Mouse (Mus musculus): ENCODE results near the gene Ank2. TPM values are rescaled to one million over a fixed set of nuclear protein-coding genes. Genes with fewer than 3 reads are reported as not detected.

Gene Ank2
- polyA plus RNA-seq, 1 experiment from 2014 or later = 19.6 TPM

DNA sequence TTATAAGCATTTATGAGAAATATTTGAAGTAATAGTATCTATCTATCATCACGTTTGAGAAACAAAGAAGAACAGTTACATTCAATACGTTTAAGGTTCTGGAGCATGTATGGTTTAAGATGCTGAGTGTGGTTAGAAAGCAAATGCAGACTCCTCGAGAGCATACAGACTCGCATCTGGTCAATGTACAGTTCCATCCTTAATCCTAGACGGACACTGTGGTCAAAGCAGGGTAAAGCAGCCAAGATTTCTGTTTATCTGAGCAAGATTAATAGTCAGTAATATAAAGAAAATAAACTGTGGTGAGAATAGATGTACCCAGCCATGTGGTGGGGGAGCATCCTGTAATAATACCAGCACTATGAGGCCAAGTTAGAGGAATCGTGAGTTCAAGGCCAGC lies 223.2 kb downstream of the Ank2 start:
- Histone ChIP-seq H3K36me3 (ENCODE audit: insufficient read depth) (no peaks in the 10 kb centered on the region), H3K4me1 (ENCODE audit: insufficient read depth) (no peaks in the 10 kb centered on the region), H3K9ac (no peak overlapping the region), H3K27me3 (ENCODE audit: insufficient read depth, low read length) (no peaks in the 10 kb centered on the region), H3K27ac (ENCODE audit: low read depth) (no peak overlapping the region), H3K9me3 (ENCODE audit: low read depth, low read length) (no peaks in the 10 kb centered on the region), H3K4me2 (no peak overlapping the region), H3K4me3 (ENCODE audit: low read depth, low read length) (no peak overlapping the region)
- TF ChIP-seq CTCF (IDR thresholded peaks at IDR 0.05; ENCODE audit: low read depth) = no peak
- DNase-seq (peak; percentile 48), ATAC-seq (ENCODE audit: insufficient read depth) (peak; percentile 49; the same call in 1 of the 2 replicates)
- WGBS = 38% methylated on average over 6 of the region's 6 CpGs

DNA sequence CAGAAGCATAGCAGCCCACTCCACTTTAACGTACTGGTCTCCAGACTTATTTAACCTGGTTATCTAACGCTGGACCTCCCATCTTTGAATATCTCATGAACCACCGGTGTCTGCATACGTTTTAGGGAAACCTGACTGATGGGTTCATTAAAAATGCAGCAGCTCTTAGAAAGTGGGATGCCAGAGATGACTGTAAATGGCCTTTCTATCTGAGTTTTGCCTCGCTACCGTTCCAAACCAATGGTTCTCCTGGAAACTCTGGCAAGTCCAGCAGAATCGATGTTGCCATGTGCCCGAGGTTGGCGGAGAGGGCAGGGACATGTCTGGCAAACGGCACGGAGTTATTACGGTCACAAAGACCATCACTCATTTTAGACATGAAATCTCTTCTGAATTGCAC lies 226.3 kb downstream of the Ank2 start:
- DNase-seq (no peak), ATAC-seq (ENCODE audit: insufficient read depth) (no peak)
- H3K27ac ChIP-seq (ENCODE audit: low read depth) = no peak overlapping the region
- TF ChIP-seq CTCF (IDR thresholded peaks at IDR 0.05; ENCODE audit: low read depth) = no peak
- H3K4me1 ChIP-seq (ENCODE audit: insufficient read depth) = no peaks in the 10 kb centered on the region
- no peak overlapping the region for H3K9ac ChIP-seq
- WGBS = 83% methylated on average over 12 of the region's 12 CpGs
- H3K4me3 ChIP-seq (ENCODE audit: low read depth, low read length) = no peak overlapping the region
- no peaks in the 10 kb centered on the region for H3K36me3 ChIP-seq (ENCODE audit: insufficient read depth)
- H3K9me3 ChIP-seq (ENCODE audit: low read depth, low read length) = no peaks in the 10 kb centered on the region
- H3K4me2 ChIP-seq = no peak overlapping the region
- no peaks in the 10 kb centered on the region for H3K27me3 ChIP-seq (ENCODE audit: insufficient read depth, low read length)

DNA sequence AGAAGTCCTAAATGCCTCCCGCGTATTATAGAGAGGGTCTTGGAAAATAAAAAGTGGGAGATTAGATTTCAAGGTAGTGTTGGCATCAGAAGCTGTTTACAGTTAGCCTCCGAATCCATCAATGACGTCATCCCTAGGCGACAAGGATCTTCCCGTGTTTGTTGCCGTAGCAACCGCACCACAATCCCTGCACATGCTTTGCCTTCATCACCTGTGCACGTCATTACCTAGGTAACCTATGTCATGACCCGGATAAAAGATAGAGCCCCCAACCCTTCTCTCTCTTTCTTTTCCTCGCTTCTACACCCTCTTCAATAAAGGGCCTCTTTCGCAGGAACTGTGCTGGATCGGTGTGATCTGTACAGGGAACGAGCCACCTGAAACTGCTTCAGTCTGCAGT lies 229.5 kb downstream of the Ank2 start:
- Histone ChIP-seq H3K27me3 (ENCODE audit: insufficient read depth, low read length) (no peaks in the 10 kb centered on the region), H3K9me3 (ENCODE audit: low read depth, low read length) (no peaks in the 10 kb centered on the region), H3K4me1 (ENCODE audit: insufficient read depth) (no peaks in the 10 kb centered on the region), H3K36me3 (ENCODE audit: insufficient read depth) (no peaks in the 10 kb centered on the region), H3K9ac (no peak overlapping the region), H3K27ac (ENCODE audit: low read depth) (no peak overlapping the region), H3K4me2 (no peak overlapping the region), H3K4me3 (ENCODE audit: low read depth, low read length) (no peak overlapping the region)
- ATAC-seq (ENCODE audit: insufficient read depth) = no peak
- 77% methylated on average over 14 of the region's 14 CpGs for WGBS
- no peak for TF ChIP-seq CTCF (IDR thresholded peaks at IDR 0.05; ENCODE audit: low read depth)
- no peak for DNase-seq

DNA sequence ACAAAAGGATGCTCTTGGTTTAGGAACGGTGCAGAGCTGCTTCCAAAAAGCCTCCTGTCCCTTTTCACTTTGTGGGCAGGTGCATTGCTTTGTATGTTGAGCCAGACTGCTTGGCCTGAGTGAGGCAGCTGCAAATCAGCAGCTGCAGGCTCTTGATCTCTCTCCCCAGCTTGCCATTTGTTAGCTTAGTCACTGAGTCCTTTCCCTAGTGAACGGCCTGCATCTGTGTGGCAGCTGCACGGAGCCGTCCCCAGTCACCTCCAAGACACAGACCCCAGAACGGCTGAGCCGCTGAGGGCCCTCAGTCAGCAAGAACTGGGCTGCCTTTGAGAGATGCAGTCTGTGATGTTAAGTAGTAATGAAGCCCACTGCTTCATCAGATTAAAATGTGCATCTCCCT lies 231.3 kb downstream of the Ank2 start:
- Histone ChIP-seq H3K4me2 (no peak overlapping the region), H3K27me3 (ENCODE audit: insufficient read depth, low read length) (no peaks in the 10 kb centered on the region), H3K4me1 (ENCODE audit: insufficient read depth) (no peaks in the 10 kb centered on the region), H3K4me3 (ENCODE audit: low read depth, low read length) (no peak overlapping the region), H3K27ac (ENCODE audit: low read depth) (no peak overlapping the region), H3K9ac (no peak overlapping the region), H3K36me3 (ENCODE audit: insufficient read depth) (no peaks in the 10 kb centered on the region), H3K9me3 (ENCODE audit: low read depth, low read length) (no peaks in the 10 kb centered on the region)
- 23% methylated on average over 6 of the region's 6 CpGs for WGBS
- no peak for TF ChIP-seq CTCF (IDR thresholded peaks at IDR 0.05; ENCODE audit: low read depth)
- ATAC-seq (ENCODE audit: insufficient read depth) (peak; percentile 47; the same call in 1 of the 2 replicates), DNase-seq (peak; percentile 12)

GRCm38 (mm10) chr3:127265732-127266131 lies 233.4 kb downstream of the Ank2 start:
- Histone ChIP-seq H3K9ac (no peak overlapping the region), H3K4me2 (no peak overlapping the region), H3K27me3 (ENCODE audit: insufficient read depth, low read length) (no peaks in the 10 kb centered on the region), H3K4me3 (ENCODE audit: low read depth, low read length) (no peak overlapping the region), H3K4me1 (ENCODE audit: insufficient read depth) (no peaks in the 10 kb centered on the region), H3K9me3 (ENCODE audit: low read depth, low read length) (no peaks in the 10 kb centered on the region), H3K36me3 (ENCODE audit: insufficient read depth) (no peaks in the 10 kb centered on the region), H3K27ac (ENCODE audit: low read depth) (no peak overlapping the region)
- ATAC-seq (ENCODE audit: insufficient read depth) (no peak), DNase-seq (no peak)
- TF ChIP-seq CTCF (IDR thresholded peaks at IDR 0.05; ENCODE audit: low read depth) = no peak
- 44% methylated on average over 5 of the region's 5 CpGs for WGBS

DNA sequence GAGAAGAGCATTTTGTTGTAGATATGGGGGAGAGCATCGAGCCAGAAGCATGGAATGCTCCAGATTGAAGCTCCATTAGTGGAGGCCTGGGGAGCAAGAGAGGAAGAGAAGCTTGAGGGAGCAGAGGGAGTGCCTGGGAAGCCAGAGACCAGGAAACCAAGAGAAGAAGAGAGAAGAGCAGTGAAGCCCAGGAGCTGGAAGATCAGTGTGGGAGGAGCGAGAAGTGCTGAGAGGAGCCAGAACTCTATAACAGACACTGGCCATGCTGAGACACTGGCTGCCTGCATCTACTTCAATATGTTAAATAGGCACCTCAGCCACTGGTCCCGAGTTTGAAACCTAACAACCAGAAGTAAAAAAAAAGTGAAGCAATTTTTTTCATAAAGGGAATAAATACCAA lies 234.0 kb downstream of the Ank2 start:
- DNase-seq (no peak), ATAC-seq (ENCODE audit: insufficient read depth) (no peak)
- 69% methylated on average over 3 of the region's 3 CpGs for WGBS
- H3K27me3 ChIP-seq (ENCODE audit: insufficient read depth, low read length) = no peaks in the 10 kb centered on the region
- no peaks in the 10 kb centered on the region for H3K36me3 ChIP-seq (ENCODE audit: insufficient read depth)
- no peak overlapping the region for H3K4me2 ChIP-seq
- H3K9ac ChIP-seq = no peak overlapping the region
- H3K4me1 ChIP-seq (ENCODE audit: insufficient read depth) = no peaks in the 10 kb centered on the region
- no peak for TF ChIP-seq CTCF (IDR thresholded peaks at IDR 0.05; ENCODE audit: low read depth)
- no peak overlapping the region for H3K27ac ChIP-seq (ENCODE audit: low read depth)
- H3K9me3 ChIP-seq (ENCODE audit: low read depth, low read length) = no peaks in the 10 kb centered on the region
- H3K4me3 ChIP-seq (ENCODE audit: low read depth, low read length) = no peak overlapping the region

DNA sequence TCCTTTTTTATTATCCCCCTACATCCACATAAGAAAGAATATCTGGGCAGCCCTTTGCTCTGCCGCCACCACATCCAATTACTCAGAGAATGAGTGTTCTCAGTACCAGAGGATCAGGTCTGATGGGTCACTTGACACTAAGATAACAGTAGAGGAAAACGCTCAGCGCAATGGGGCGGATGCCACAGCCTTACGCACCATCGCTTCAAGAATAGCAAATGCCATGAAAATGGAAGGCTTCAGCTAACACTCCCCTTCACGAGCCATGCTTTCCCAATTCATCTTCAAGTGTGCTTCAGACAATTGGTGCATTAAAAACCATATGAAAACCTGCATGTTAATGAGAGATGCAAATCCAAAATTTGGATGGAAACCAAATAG lies 238.4 kb downstream of the Ank2 start:
- H3K4me3 ChIP-seq (ENCODE audit: low read depth, low read length) = no peak overlapping the region
- DNase-seq (no peak), ATAC-seq (ENCODE audit: insufficient read depth) (no peak)
- H3K9me3 ChIP-seq (ENCODE audit: low read depth, low read length) = no peaks in the 10 kb centered on the region
- H3K36me3 ChIP-seq (ENCODE audit: insufficient read depth) = no peaks in the 10 kb centered on the region
- H3K4me2 ChIP-seq = no peak overlapping the region
- H3K27ac ChIP-seq (ENCODE audit: low read depth) = no peak overlapping the region
- TF ChIP-seq CTCF (IDR thresholded peaks at IDR 0.05; ENCODE audit: low read depth) = no peak
- no peak overlapping the region for H3K9ac ChIP-seq
- H3K4me1 ChIP-seq (ENCODE audit: insufficient read depth) = no peaks in the 10 kb centered on the region
- 52% methylated on average over 7 of the region's 7 CpGs for WGBS
- no peaks in the 10 kb centered on the region for H3K27me3 ChIP-seq (ENCODE audit: insufficient read depth, low read length)
